Mouse (Mus musculus) neural tube, embryonic 13.5 days (tissue): ENCODE measurements around the gene Scd4. TPM values are rescaled to one million over a fixed set of nuclear protein-coding genes. Genes with fewer than 3 reads are reported as not detected.

ENCODE experiments used
- ATAC-seq: fragments of 200-750 bp; cut with Nextera tagmentation; 2 replicates; pipeline ENCODE4 v1.8.0; 2017; ENCODE audit warnings: low read depth, mild to moderate bottlenecking, moderate TSS enrichment, moderate library complexity
- H3K27ac ChIP-seq: fragments of 300-500 bp; sonication (generic); replicated peaks from 2 replicates; pipeline ENCODE4 v1.5.1; 2015; ENCODE audit warnings: moderate library complexity, mild to moderate bottlenecking, inconsistent platforms
- H3K27me3 ChIP-seq: fragments of 300-500 bp; sonication (generic); 2 replicates; pipeline ENCODE4 v1.6.1; 2015; ENCODE audit warnings: mild to moderate bottlenecking, inconsistent platforms
- H3K36me3 ChIP-seq: fragments of 300-500 bp; sonication (generic); 2 replicates; pipeline ENCODE4 v1.6.1; 2015; ENCODE audit warnings: mild to moderate bottlenecking, inconsistent platforms
- H3K4me1 ChIP-seq: fragments of 300-500 bp; sonication (generic); replicated peaks from 2 replicates; pipeline ENCODE4 v1.6.1; 2015; ENCODE audit warnings: inconsistent platforms
- H3K4me2 ChIP-seq: fragments of 300-500 bp; sonication (generic); 2 replicates; pipeline ENCODE4 v1.6.1; 2015; ENCODE audit warnings: inconsistent platforms, mild to moderate bottlenecking, moderate library complexity
- H3K4me3 ChIP-seq: fragments of 300-500 bp; sonication (generic); 2 replicates; pipeline ENCODE4 v1.5.1; 2015; ENCODE audit warnings: mild to moderate bottlenecking, inconsistent platforms
- H3K9ac ChIP-seq: fragments of 300-500 bp; sonication (generic); 2 replicates; pipeline ENCODE4 v1.6.1; 2015; ENCODE audit warnings: moderate library complexity, mild to moderate bottlenecking, inconsistent platforms
- H3K9me3 ChIP-seq: fragments of 300-500 bp; sonication (generic); 2 replicates; pipeline ENCODE4 v1.6.1; 2016; ENCODE audit warnings: inconsistent platforms
- WGBS: fragments of 180-500 bp; shearing (Covaris S2); methylation state at CpG from one replicate; pipeline ENCODE4 v1.1.7; 2015; 5-methylcytosine and 5-hydroxymethylcytosine counted together
- polyA plus RNA-seq: library from polyadenylated mRNA; unstranded; fragments of >200 nt; fragmentation: Nextera tagmentation; extraction: Ambion mirVana; gene quantifications from 2 replicates; pipeline ENCODE4 v1.2.1, GENCODE M21; 2015

The Scd4 gene
- polyA plus RNA-seq: 0.06 TPM in 1 of 2 replicates, not detected in the other

DNA sequence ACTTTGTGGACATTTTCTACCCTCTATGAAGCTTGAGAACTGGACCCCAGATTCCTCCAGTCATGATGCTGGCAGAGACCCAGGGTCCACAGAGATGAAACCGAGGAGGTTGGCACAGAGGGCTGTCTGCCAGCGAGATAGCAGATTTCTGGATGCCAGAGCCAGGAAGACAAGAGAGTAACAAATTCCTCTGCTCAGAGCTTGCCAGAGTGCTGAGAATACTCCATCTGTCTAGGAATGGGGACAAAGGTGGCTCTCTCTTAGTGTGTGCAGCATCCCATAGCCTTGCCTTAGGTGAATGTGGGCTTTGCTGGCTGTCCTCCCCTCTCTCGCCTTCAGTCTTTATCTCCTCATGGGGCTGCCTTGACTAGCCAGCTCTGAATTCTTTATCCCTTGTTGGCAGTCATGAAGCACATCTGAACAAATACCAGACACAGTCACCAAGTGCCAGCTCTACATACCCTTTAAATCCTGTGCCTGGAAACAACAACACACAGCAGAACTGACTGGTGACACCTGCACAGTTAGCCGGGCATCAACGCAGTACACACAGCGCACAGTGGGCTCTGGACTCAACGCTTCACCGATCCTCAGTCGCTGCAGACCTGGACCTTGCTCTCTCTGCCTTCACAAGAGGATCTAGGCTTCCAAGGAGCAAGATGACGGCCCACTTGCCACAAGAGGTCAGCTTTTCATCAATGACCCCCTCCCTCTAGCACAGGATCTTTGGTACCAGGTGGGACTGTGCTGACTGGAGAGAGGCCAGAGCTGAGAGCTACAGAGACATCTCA lies at the start of gene Scd4:
Scd4 (plus strand) TSS at position 260 of the 791 bp plus-strand sequence.
- no peaks in the 10 kb centered on the region for H3K27me3 ChIP-seq
- no peak within 1 kb of the TSS for H3K4me2 ChIP-seq
- H3K4me3 ChIP-seq: no peak within 1 kb of the TSS
- H3K9me3 ChIP-seq: no peaks in the 10 kb centered on the region
- no peak within 1 kb of the TSS for H3K9ac ChIP-seq
- no peaks in the 10 kb centered on the region for H3K36me3 ChIP-seq
- H3K4me1 ChIP-seq: no peaks in the 10 kb centered on the region; the same call in 1 of the 2 replicates
- no peak within 1 kb of the TSS for H3K27ac ChIP-seq
- WGBS: 84% methylated on average over 10 of the region's 10 CpGs
- ATAC-seq: no peak

DNA sequence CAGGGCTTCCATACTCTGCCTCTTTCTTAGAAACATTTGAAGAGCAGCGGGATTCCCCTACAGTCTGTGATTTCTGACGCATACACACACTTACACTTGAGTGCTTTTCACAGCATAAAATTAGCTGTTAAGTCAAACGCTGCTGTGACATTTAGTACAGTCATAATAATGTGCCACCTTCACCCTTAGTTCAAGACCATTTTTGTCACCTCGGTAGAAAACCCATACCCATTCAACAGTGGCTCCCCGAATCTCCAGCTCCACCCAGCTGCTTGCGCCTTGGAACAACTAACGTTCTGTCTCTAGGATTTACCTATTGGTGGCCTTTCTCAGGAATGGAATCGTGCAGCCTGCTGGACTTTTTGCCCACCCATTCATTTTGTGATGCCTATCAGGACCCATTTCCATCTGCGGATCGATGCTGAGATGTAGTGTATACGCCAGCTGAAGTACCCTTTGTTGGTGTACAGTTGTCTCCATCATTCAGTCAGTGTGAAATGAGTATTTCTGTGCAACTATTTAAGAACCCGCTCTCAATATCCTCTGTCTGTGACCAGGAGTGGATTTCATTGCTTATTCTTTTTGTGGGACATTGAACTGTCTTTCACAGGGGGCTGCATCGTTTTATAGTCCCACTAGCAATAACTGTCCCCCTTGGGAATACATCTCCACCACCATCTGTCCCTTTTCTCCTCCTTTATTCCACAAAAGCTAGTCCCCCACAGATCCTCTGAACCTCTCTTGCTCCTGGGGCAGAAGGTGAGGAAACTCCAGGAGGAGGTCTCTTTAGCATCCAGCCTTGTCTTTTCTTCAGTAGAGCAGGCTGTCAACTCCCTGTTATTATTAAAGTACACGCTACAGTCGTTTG lies 49.5 kb upstream of the Scd4 start:
- peak; percentile 25 for ATAC-seq
- Histone ChIP-seq H3K27ac (peak overlapping the region; percentile 97), H3K9ac (peak overlapping the region; percentile 78)

DNA sequence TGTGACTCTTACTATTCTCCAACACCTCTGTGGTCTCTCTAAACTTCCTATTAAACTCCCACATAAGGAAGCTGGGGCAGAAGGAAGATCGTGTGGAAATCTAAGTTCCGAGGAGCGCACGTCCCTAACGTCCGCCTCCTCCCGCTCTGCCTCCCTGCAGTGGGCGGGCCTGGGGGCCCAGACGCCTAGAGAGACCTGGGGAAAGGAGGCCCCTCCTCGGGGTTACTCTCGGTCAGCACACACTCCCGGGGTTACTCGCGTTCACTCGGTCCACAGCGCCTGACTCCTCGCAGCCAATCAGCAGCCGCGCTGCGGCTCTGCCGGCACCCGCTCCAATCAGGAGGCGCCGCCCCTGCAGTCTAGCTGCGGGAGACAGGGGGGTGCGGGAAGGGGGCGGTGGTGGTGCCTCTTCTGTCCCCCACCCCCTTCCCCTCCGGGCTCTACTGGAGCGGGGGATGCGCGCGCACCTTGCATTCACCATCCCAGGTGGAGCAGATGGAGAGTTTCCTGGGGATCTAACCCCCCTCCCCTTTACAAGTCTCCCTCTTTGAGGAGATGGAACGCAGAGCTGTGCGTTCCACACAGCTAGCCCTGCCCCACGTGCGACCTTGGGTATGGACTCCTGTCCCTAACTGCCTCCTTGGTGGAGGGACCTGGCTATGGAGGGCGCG lies 48.7 kb upstream of the Scd4 start:
- peak overlapping the region; percentile 90 for H3K4me2 ChIP-seq
- H3K4me1 ChIP-seq: peaks cover 48% of the 10 kb centered on the region
- peak overlapping the region; percentile 78 for H3K9ac ChIP-seq
- no peaks in the 10 kb centered on the region for H3K27me3 ChIP-seq
- peak overlapping the region; percentile 48 for H3K4me3 ChIP-seq
- WGBS: 0% methylated on average over 38 of the region's 38 CpGs
- peak; percentile 98 for ATAC-seq
- no peaks in the 10 kb centered on the region for H3K36me3 ChIP-seq
- no peaks in the 10 kb centered on the region for H3K9me3 ChIP-seq
- H3K27ac ChIP-seq: peak overlapping the region; percentile 97

More for the DNA sequence above, 49.5 kb upstream of the Scd4 start:
- peaks cover 48% of the 10 kb centered on the region for H3K4me1 ChIP-seq
- H3K9me3 ChIP-seq: no peaks in the 10 kb centered on the region
- peak overlapping the region; percentile 48 for H3K4me3 ChIP-seq
- H3K36me3 ChIP-seq: no peaks in the 10 kb centered on the region
- H3K4me2 ChIP-seq: peak overlapping the region; percentile 90
- WGBS: 19% methylated on average over 15 of the region's 15 CpGs
- H3K27me3 ChIP-seq: no peaks in the 10 kb centered on the region

DNA sequence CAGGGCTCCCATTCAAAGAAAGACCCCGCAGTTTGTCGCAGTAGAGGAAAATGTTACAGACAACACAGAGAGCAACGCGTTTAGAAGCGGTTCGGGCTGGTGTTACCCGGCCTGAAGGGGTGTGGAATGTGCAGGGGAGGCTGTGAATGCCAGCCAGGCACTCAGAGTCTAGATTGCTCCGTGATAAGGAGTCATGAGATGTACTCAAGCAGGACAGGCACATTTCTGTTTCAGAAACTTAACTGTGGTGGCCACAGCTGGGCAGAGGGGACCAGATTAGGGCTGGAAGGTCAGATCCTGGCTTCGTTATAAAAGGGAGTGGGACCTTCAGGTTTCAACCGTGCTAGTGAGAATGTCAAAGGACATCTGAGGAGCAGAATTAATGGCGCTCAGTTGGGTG lies 48.2 kb upstream of the Scd4 start:
- Histone ChIP-seq H3K9ac (peak overlapping the region; percentile 78), H3K27me3 (no peaks in the 10 kb centered on the region), H3K9me3 (no peaks in the 10 kb centered on the region), H3K36me3 (no peaks in the 10 kb centered on the region), H3K4me1 (peaks cover 48% of the 10 kb centered on the region), H3K27ac (peak overlapping the region; percentile 97), H3K4me3 (peak overlapping the region; percentile 48), H3K4me2 (peak overlapping the region; percentile 90)
- ATAC-seq: peak; percentile 71
- WGBS: 3% methylated on average over 11 of the region's 11 CpGs

DNA sequence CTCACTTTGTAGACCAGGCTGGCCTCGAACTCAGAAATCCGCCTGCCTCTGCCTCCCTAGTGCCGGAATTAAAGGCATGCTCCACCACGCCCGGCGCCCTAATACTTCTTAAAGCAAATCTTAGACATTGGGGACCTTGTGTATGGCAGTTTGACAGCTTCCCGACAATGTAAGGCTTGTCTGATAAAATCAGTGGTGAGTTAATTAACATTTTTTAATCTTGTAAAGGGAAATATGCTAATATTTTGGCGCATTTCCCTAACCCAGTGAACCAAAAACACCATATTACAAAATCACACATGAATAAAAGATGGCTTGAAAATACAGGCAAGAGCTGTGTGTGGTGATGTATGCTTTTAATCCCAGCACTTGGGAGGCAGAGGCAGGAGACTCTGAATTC lies 47.3 kb upstream of the Scd4 start:
- no peak for ATAC-seq
- H3K27me3 ChIP-seq: no peaks in the 10 kb centered on the region
- no peak overlapping the region for H3K9ac ChIP-seq
- WGBS: 93% methylated on average over 8 of the region's 8 CpGs
- no peaks in the 10 kb centered on the region for H3K36me3 ChIP-seq
- H3K4me2 ChIP-seq: no peak overlapping the region
- H3K27ac ChIP-seq: no peak overlapping the region
- H3K4me1 ChIP-seq: peaks cover 43% of the 10 kb centered on the region
- no peaks in the 10 kb centered on the region for H3K9me3 ChIP-seq
- no peak overlapping the region for H3K4me3 ChIP-seq

DNA sequence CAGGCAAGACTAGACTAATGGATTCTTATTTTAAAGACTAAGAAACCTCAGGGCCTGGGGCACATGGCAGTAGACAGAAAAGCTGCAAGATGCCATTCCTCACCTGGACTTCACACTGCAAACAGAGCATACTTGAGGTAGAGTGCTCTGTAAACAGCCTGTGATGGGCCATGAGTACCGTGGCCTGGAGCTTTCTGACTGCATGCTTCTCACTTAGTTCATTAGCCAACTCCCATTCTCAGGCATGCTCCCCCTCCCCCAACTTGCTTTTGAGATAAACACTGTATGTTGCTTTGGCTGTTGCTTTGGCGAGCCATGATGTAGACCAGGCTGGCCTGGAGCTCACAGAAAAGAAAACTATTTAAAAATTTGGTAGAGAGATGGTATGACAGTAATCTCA lies 46.8 kb upstream of the Scd4 start:
- ATAC-seq: no peak
- Histone ChIP-seq H3K4me3 (no peak overlapping the region), H3K9ac (no peak overlapping the region), H3K4me2 (no peak overlapping the region), H3K4me1 (peaks cover 41% of the 10 kb centered on the region), H3K27me3 (no peaks in the 10 kb centered on the region), H3K9me3 (no peaks in the 10 kb centered on the region), H3K36me3 (no peaks in the 10 kb centered on the region), H3K27ac (no peak overlapping the region)
- WGBS: 60% methylated on average over 2 of the region's 2 CpGs

DNA sequence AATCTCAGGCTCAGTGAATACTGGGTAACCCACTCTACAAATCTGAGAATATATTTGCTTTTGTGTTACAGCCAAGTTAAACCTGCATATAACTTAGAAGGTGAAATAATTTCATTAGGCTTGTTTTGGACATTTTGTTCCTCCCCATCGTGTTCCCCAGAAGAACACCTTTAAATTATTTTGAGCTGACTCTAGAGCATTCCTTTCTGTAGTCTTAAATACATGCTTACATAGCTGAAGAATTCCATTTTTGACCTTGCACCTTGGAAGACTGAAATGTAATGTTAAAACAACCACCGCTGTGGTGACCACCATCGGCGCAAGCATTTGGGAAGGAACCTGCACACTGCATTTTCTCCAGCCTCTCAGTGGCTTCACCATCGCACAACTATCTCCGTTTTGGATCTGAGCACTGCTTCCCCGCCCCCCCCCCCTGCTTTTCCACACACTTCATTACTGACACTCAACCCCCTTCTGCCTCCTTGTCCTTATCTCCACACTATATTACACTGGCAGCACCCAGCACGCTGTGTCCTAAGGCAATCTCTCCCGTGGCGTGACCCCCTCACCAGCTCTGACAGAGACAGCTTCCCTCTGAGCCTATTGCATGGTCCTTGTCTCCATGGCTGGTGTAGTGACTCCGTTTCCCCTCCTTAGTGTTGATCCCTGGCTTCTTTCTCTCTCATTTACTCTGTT lies 45.3 kb upstream of the Scd4 start:
- Histone ChIP-seq H3K4me3 (no peak overlapping the region), H3K9me3 (no peaks in the 10 kb centered on the region), H3K9ac (no peak overlapping the region), H3K36me3 (no peaks in the 10 kb centered on the region), H3K4me1 (peaks cover 44% of the 10 kb centered on the region), H3K4me2 (no peak overlapping the region), H3K27me3 (no peaks in the 10 kb centered on the region), H3K27ac (no peak overlapping the region)
- WGBS: 83% methylated on average over 11 of the region's 11 CpGs
- no peak for ATAC-seq

DNA sequence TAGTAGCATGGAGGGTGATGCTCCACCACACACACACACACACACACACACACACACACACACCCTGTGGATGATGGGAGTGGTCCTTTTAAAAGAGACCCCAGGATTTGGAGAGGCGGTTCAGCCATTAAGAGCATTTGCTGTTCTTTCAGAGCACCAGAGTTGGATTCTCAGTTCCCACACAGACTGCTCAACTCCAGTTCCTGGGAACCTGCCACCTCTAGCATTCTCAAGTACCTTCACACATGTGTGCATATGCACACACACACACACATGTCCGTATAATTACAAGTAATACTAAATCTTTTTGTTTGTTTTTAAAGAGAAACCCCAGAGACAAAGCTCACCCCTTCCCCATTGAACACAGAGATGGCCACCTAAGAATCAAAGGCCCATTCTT lies 40.8 kb upstream of the Scd4 start:
- Histone ChIP-seq H3K9ac (no peak overlapping the region), H3K4me3 (0 out of 2 replicates have a peak overlapping the region, but pooled peaks have one; percentile 97), H3K4me1 (peaks cover 49% of the 10 kb centered on the region), H3K4me2 (peak overlapping the region; percentile 100), H3K27ac (peak overlapping the region; percentile 99), H3K27me3 (no peaks in the 10 kb centered on the region), H3K9me3 (no peaks in the 10 kb centered on the region), H3K36me3 (peaks cover 18% of the 10 kb centered on the region)
- no peak for ATAC-seq
- 73% methylated on average over 2 of the region's 2 CpGs for WGBS

DNA sequence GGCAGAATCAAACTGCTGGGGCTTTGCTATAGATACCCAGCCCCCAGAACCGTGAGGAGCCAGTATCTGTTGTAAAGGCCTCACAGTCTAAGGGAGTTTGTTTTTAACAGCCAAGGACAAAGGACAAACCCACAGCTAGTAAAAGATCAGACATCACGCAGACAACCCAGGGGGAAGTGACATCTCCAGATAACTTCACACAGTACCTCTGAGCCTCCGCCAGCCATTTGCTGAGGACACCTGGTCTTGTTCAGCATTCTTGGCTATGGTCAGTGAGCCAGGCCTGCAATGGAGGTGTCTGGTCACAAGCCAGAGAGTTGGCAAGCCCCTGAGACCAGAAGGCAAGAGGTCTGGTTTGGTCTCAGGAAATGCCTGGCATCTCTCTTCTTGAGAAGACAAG lies 40.4 kb upstream of the Scd4 start:
- peak overlapping the region; percentile 76 for H3K9ac ChIP-seq
- 41% methylated on average over 3 of the region's 3 CpGs for WGBS
- H3K9me3 ChIP-seq: no peaks in the 10 kb centered on the region
- H3K4me3 ChIP-seq: peak overlapping the region; percentile 97
- H3K4me1 ChIP-seq: peaks cover 53% of the 10 kb centered on the region
- no peak for ATAC-seq
- H3K27ac ChIP-seq: peak overlapping the region; percentile 99
- no peaks in the 10 kb centered on the region for H3K27me3 ChIP-seq
- peaks cover 22% of the 10 kb centered on the region for H3K36me3 ChIP-seq
- H3K4me2 ChIP-seq: peak overlapping the region; percentile 100

DNA sequence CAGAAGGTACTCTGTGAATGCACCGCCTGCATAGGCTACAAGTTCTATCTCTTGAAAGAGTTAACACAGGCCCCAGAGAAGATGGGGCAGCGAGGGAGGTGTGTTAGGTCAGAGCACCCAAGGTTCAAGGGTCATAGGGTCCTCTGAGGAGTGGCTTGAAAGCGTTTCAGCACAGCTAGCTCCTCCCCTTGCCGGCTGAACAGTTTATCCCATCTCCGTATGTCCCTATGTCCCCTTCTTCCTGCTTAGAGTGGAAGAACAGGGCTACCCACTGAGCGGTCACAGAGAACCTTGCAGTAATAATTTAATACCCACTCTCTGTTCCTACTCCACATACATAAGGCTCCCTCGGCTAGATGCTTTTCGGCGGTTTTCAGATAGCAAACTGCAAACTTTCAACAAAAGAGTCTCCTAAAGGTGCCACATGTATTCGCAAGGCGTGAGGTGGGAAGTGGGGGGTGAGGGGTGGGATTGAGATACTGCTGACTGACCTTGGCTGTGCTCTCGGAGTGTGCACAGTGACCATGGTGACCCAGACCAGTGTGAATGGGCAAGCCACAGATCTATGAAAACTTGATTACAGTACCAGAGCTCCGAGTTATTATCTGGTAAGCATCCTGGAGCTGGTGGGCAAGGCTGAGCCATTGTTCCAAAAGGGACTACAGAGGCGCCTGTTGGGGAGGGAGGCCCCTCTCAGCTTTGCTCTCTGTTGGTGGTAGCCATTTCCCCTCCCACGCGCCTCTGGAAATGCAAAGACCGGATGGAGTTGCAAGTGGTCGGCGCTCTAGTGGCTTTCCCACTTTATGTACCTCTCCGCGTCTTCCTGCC lies 39.7 kb upstream of the Scd4 start, which contains the start of gene Scd2:
Scd2 (plus strand) TSS at position 734 of the 828 bp plus-strand sequence.
- Histone ChIP-seq H3K4me3 (peak within 1 kb of the TSS; percentile 97), H3K4me2 (peak within 1 kb of the TSS; percentile 100), H3K4me1 (peaks cover 59% of the 10 kb centered on the region), H3K9ac (peak within 1 kb of the TSS; percentile 99), H3K9me3 (no peaks in the 10 kb centered on the region), H3K27me3 (no peaks in the 10 kb centered on the region), H3K27ac (peak within 1 kb of the TSS; percentile 99), H3K36me3 (peaks cover 28% of the 10 kb centered on the region)
- 2% methylated on average over 21 of the region's 21 CpGs for WGBS
- ATAC-seq: peak; percentile 52
